ENCODE assay signal across 15 mouse cellular contexts in the genomic region with DNA sequence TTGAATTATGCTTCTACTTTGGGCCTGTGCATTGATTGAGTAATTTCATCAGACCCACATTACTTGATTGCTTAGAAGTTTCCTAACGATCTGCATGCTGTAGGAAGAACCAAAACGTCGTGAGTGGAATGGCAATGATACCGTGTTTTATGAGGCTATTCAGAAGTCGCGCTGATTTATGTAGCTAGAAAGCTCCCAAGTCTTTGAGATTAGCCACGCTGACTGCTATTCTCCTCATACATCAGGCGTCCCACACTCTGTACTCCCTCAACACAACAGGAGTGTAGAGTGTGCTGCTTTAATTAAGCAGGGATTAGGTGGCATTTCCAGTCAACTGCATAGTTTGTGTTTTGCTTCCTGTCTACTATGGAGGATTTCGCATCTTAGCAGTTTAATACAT. TPM values are rescaled to one million over a fixed set of nuclear protein-coding genes. Genes with fewer than 3 reads are reported as not detected.
DNase-seq lines count a peak whose midpoint lies in the region; ATAC-seq lines count a peak whose summit lies in the region.
"Had no signal": no experiment of that assay in that cellular context is flagged by ENCODE, and none has a peak within 500 bp of the region (broad histone marks: within the 10 kb centered on the region; RNA-seq: fewer than 3 reads in every experiment).

No protein-coding gene starts in this region.

- H3K4me3 ChIP-seq in hindbrain, embryonic 11.5 days (ENCODE audit: low read depth, low read length): no peak overlapping the region
- no peak overlapping the region for H3K4me3 ChIP-seq in hindbrain, embryonic 10.5 days
- H3K4me3 ChIP-seq in hindbrain, embryonic 15.5 days: peak overlapping the region; percentile 19
- peak overlapping the region; percentile 22 for H3K4me3 ChIP-seq in midbrain, embryonic 16.5 days (ENCODE audit: low read depth, low read length)
- H3K4me3 ChIP-seq: heart, embryonic 15.5 days; limb, embryonic 13.5 days had no signal

- H3K9me3 ChIP-seq in hindbrain, embryonic 11.5 days (ENCODE audit: control insufficient read depth, low read length): no peaks in the 10 kb centered on the region
- H3K9me3 ChIP-seq in hindbrain, embryonic 10.5 days: no peaks in the 10 kb centered on the region
- H3K9me3 ChIP-seq in hindbrain, embryonic 15.5 days: no peaks in the 10 kb centered on the region
- no peaks in the 10 kb centered on the region for H3K9me3 ChIP-seq in midbrain, embryonic 16.5 days (replicated peaks; ENCODE audit: control insufficient read depth, low read length, poor library complexity, severe bottlenecking)
- H3K9me3 ChIP-seq: heart, embryonic 15.5 days; limb, embryonic 13.5 days had no signal

- peak; percentile 51; the same call in 1 of the 2 replicates for ATAC-seq in hindbrain, embryonic 11.5 days (ENCODE audit: low FRiP score)
- no peak for ATAC-seq in hindbrain, embryonic 15.5 days (ENCODE audit: low FRiP score, low read depth)
- no peak for ATAC-seq in midbrain, embryonic 16.5 days
- ATAC-seq in monocyte, adult 5-6 weeks (replicated peaks; ENCODE audit: insufficient number of reproducible peaks, low FRiP score, low TSS enrichment, poor library complexity, severe bottlenecking): no peak
- ATAC-seq: liver, postnatal 0 days; Patski had no signal

- no peak overlapping the region for H3K4me2 ChIP-seq in hindbrain, embryonic 11.5 days (replicated peaks; ENCODE audit: low read depth, low read length)
- peak overlapping the region; percentile 53 for H3K4me2 ChIP-seq in hindbrain, embryonic 15.5 days
- H3K4me2 ChIP-seq in midbrain, embryonic 16.5 days (ENCODE audit: low read length): peak overlapping the region; percentile 53
- H3K4me2 ChIP-seq: heart, embryonic 15.5 days; limb, embryonic 13.5 days had no signal

- H3K36me3 ChIP-seq in hindbrain, embryonic 11.5 days (ENCODE audit: control insufficient read depth, insufficient read depth, low read length): no peaks in the 10 kb centered on the region
- H3K36me3 ChIP-seq in hindbrain, embryonic 10.5 days: no peaks in the 10 kb centered on the region
- no peaks in the 10 kb centered on the region for H3K36me3 ChIP-seq in hindbrain, embryonic 15.5 days
- H3K36me3 ChIP-seq in midbrain, embryonic 16.5 days (ENCODE audit: control insufficient read depth, insufficient read depth, low read length): no peaks in the 10 kb centered on the region
- H3K36me3 ChIP-seq: heart, embryonic 15.5 days; limb, embryonic 13.5 days had no signal

- no peak overlapping the region; the same call in 1 of the 2 replicates for H3K27ac ChIP-seq in hindbrain, embryonic 11.5 days (ENCODE audit: low read depth, low read length)
- H3K27ac ChIP-seq in hindbrain, embryonic 10.5 days: no peak overlapping the region
- H3K27ac ChIP-seq in hindbrain, embryonic 15.5 days (replicated peaks): peak overlapping the region; percentile 32; the same call in 1 of the 2 replicates
- 0 out of 2 replicates have a peak overlapping the region, but pooled peaks have one; percentile 28 for H3K27ac ChIP-seq in midbrain, embryonic 16.5 days (ENCODE audit: low read length)
- H3K27ac ChIP-seq: heart, embryonic 15.5 days; limb, embryonic 13.5 days had no signal

- H3K9ac ChIP-seq in hindbrain, embryonic 11.5 days (ENCODE audit: low read depth, low read length): no peak overlapping the region
- peak overlapping the region; percentile 14; the same call in 1 of the 2 replicates for H3K9ac ChIP-seq in hindbrain, embryonic 15.5 days
- peak overlapping the region; percentile 31; the same call in 1 of the 2 replicates for H3K9ac ChIP-seq in midbrain, embryonic 16.5 days (ENCODE audit: low read depth, low read length)
- H3K9ac ChIP-seq: heart, embryonic 15.5 days; limb, embryonic 13.5 days; liver, postnatal 0 days had no signal

- WGBS in hindbrain, embryonic 11.5 days: 42% methylated on average over 9 of the region's 9 CpGs
- 49% methylated on average over 9 of the region's 9 CpGs for WGBS in hindbrain, embryonic 10.5 days
- 22% methylated on average over 9 of the region's 9 CpGs for WGBS in hindbrain, embryonic 15.5 days
- WGBS in midbrain, embryonic 16.5 days: 27% methylated on average over 9 of the region's 9 CpGs

- no peaks in the 10 kb centered on the region; the same call in 1 of the 2 replicates for H3K27me3 ChIP-seq in hindbrain, embryonic 11.5 days (ENCODE audit: control insufficient read depth, insufficient read depth, low read length)
- peaks cover 12% of the 10 kb centered on the region for H3K27me3 ChIP-seq in hindbrain, embryonic 10.5 days (ENCODE audit: insufficient read depth, poor library complexity, severe bottlenecking)
- H3K27me3 ChIP-seq in hindbrain, embryonic 15.5 days: no peaks in the 10 kb centered on the region
- no peaks in the 10 kb centered on the region for H3K27me3 ChIP-seq in midbrain, embryonic 16.5 days (ENCODE audit: control insufficient read depth, insufficient read depth, low read depth, low read length)
- H3K27me3 ChIP-seq: CH12.LX had no signal

- DNase-seq in hindbrain, embryonic 11.5 days (ENCODE audit: low spot score): peak; percentile 53
- DNase-seq in hindbrain, embryonic 10.5 days (ENCODE audit: low spot score): no peak
- no peak for DNase-seq in adrenal gland, postnatal 36 days
- no peak for DNase-seq in layer of hippocampus, adult 11-12 months (ENCODE audit: low spot score)
- DNase-seq: kidney, postnatal 25 days; liver, postnatal 0 days had no signal

- no peaks in the 10 kb centered on the region for H3K4me1 ChIP-seq in hindbrain, embryonic 11.5 days (replicated peaks; ENCODE audit: control insufficient read depth, insufficient read depth, low read length)
- peaks cover 17% of the 10 kb centered on the region for H3K4me1 ChIP-seq in hindbrain, embryonic 10.5 days (replicated peaks)
- peaks cover 10% of the 10 kb centered on the region for H3K4me1 ChIP-seq in hindbrain, embryonic 15.5 days (replicated peaks)
- H3K4me1 ChIP-seq in midbrain, embryonic 16.5 days (ENCODE audit: control insufficient read depth, insufficient read depth, low read length): peaks cover 11% of the 10 kb centered on the region

RNA-seq across cellular contexts. Expression of a gene that starts 4.1 kb away (rescaled TPM):
- polyA plus RNA-seq in hindbrain, embryonic 11.5 days (2014; fragmentation: Nextera tagmentation; extraction: Ambion mirVana): 4.0 and 5.5 TPM in 2 replicates
- 1.3 and 3.3 TPM in 2 replicates for polyA plus RNA-seq in hindbrain, embryonic 10.5 days (2016; fragmentation: Nextera tagmentation; extraction: Ambion mirVana)
- 16.1 and 17.4 TPM in 2 replicates for polyA plus RNA-seq in hindbrain, embryonic 15.5 days (2015; fragmentation: Nextera tagmentation; extraction: Ambion mirVana)
- 13.6 and 13.8 TPM in 2 replicates for polyA plus RNA-seq in midbrain, embryonic 16.5 days (2015; fragmentation: Nextera tagmentation; extraction: Ambion mirVana)
- not detected in 3 replicates for total RNA-seq in monocyte, adult 5-6 weeks (2017)
- under 1 TPM in 1 of 2 experiments, not detected in 1; 0.07 TPM for total RNA-seq in adrenal gland, postnatal 36 days (2021)
- total RNA-seq: adrenal gland, adult 18-20 months; CH12.LX had no signal
- polyA plus RNA-seq: gonadal fat pad, adult 2 months; liver, postnatal 0 days; Patski had no signal

Comparison
In these comparisons a context has a peak if more than half of its experiments do, and no peak if none do; other contexts are left out.
1. H3K27ac ChIP-seq: peak in hindbrain, embryonic 15.5 days (single experiment) and midbrain, embryonic 16.5 days (single experiment); none in hindbrain, embryonic 11.5 days (single experiment) and hindbrain, embryonic 10.5 days (single experiment).
2. H3K4me3 ChIP-seq: peak in hindbrain, embryonic 15.5 days (single experiment) and midbrain, embryonic 16.5 days (single experiment); none in hindbrain, embryonic 11.5 days (single experiment) and hindbrain, embryonic 10.5 days (single experiment).